Mouse (Mus musculus) lung, postnatal 0 days (tissue): ENCODE data around the gene Spred3. TPM values are rescaled to one million over a fixed set of nuclear protein-coding genes. Genes with fewer than 3 reads are reported as not detected.

Source experiments
- ATAC-seq: fragments of 200-750 bp; cut with Nextera tagmentation; 2 replicates; pipeline ENCODE4 v1.8.0; 2017; ENCODE audit warnings: moderate library complexity
- DNase-seq: peaks from one replicate; pipeline ENCODE4 v3.0.0-alpha.2; 2016; ENCODE audit warnings: low spot score
- H3K27ac ChIP-seq: fragments of 300-500 bp; sonication (generic); 2 replicates; pipeline ENCODE4 v1.5.1; 2014; ENCODE audit warnings: antibody characterized with exemption, mild to moderate bottlenecking, low read length, mixed read lengths
- H3K27me3 ChIP-seq: fragments of 300-500 bp; sonication (generic); replicated peaks from 2 replicates; pipeline ENCODE4 v1.6.1; 2014; ENCODE audit warnings: low read length, mixed read lengths; ENCODE audit not compliant: insufficient read depth
- H3K36me3 ChIP-seq: fragments of 300-500 bp; sonication (generic); 2 replicates; pipeline ENCODE4 v1.6.1; 2014; ENCODE audit warnings: low read length, mixed read lengths; ENCODE audit not compliant: insufficient read depth
- H3K4me1 ChIP-seq: fragments of 300-500 bp; sonication (generic); 2 replicates; pipeline ENCODE4 v1.6.1; 2014; ENCODE audit warnings: antibody characterized with exemption, low read depth, low read length, mixed read lengths; ENCODE audit not compliant: insufficient read depth
- H3K4me2 ChIP-seq: fragments of 300-500 bp; sonication (generic); replicated peaks from 2 replicates; pipeline ENCODE4 v1.6.1; 2014; ENCODE audit warnings: low read depth, mild to moderate bottlenecking, low read length, moderate library complexity, mixed read lengths
- H3K4me3 ChIP-seq: fragments of 300-500 bp; sonication (generic); 2 replicates; pipeline ENCODE4 v1.5.1; 2014; ENCODE audit warnings: low read depth, low read length
- H3K9ac ChIP-seq: fragments of 300-500 bp; sonication (generic); replicated peaks from 2 replicates; pipeline ENCODE4 v1.6.1; 2014; ENCODE audit warnings: low read depth, mild to moderate bottlenecking
- H3K9me3 ChIP-seq: fragments of 300-500 bp; sonication (generic); 2 replicates; pipeline ENCODE4 v1.6.1; 2016; ENCODE audit warnings: low read length, mixed read lengths
- CTCF ChIP-seq: IDR thresholded peaks from 2 replicates; pipeline ENCODE4 v1.5.1; 2016; ENCODE audit warnings: antibody characterized with exemption, mild to moderate bottlenecking
- EP300 ChIP-seq: IDR thresholded peaks from 2 replicates; pipeline ENCODE4 v1.6.1; 2016; ENCODE audit warnings: antibody characterized with exemption, mild to moderate bottlenecking, control low read depth
- WGBS: fragments of 180-500 bp; shearing (Covaris S2); extraction: QIAGEN DNeasy Blood & Tissue Kit; methylation state at CpG from one replicate; pipeline ENCODE4 v1.1.7; 2014; 5-methylcytosine and 5-hydroxymethylcytosine counted together
- polyA plus RNA-seq: library from polyadenylated mRNA; unstranded; fragments of >200 nt; fragmentation: Nextera tagmentation; extraction: Ambion mirVana; gene quantifications from 2 replicates; pipeline ENCODE4 v1.2.1, GENCODE M21; 2015

The Spred3 gene
- polyA plus RNA-seq, 1 experiment from 2014 or later: 0.95 TPM

- no peak for TF ChIP-seq EP300
- TF ChIP-seq CTCF: no peak
- DNase-seq (no peak), ATAC-seq (no peak)
- H3K9me3 ChIP-seq: no peaks in the 10 kb centered on the region
- 41% methylated on average over 16 of the region's 16 CpGs for WGBS
- no peak overlapping the region for H3K4me2 ChIP-seq
- no peaks in the 10 kb centered on the region for H3K27me3 ChIP-seq
- no peak overlapping the region for H3K4me3 ChIP-seq
- H3K4me1 ChIP-seq: no peaks in the 10 kb centered on the region
- H3K27ac ChIP-seq: no peak overlapping the region
- no peaks in the 10 kb centered on the region for H3K36me3 ChIP-seq
- H3K9ac ChIP-seq: no peak overlapping the region
Observed at GRCm38 (mm10) chr7:29137429-29137828, 32.8 kb downstream of the Spred3 start.

- H3K4me2 ChIP-seq: peak within 1 kb of the TSS; percentile 44
- no peaks in the 10 kb centered on the region for H3K27me3 ChIP-seq
- no peaks in the 10 kb centered on the region for H3K4me1 ChIP-seq
- H3K27ac ChIP-seq: no peak within 1 kb of the TSS
- H3K4me3 ChIP-seq: peak within 1 kb of the TSS; percentile 12; the same call in 1 of the 2 replicates
- DNase-seq: peak; percentile 40
- ATAC-seq: peak; percentile 65
- TF ChIP-seq EP300: no peak
- TF ChIP-seq CTCF: no peak
- H3K36me3 ChIP-seq: no peaks in the 10 kb centered on the region
- H3K9ac ChIP-seq: no peak within 1 kb of the TSS
- no peaks in the 10 kb centered on the region for H3K9me3 ChIP-seq
- 3% methylated on average over 14 of the region's 20 CpGs for WGBS
Observed at GRCm38 (mm10) chr7:29134693-29135386, 35.4 kb downstream of the Spred3 start, which contains the start of gene Rasgrp4. TSS of gene Rasgrp4 (plus strand) at chr7:29134851.

- Histone ChIP-seq H3K9me3 (no peaks in the 10 kb centered on the region), H3K27me3 (no peaks in the 10 kb centered on the region), H3K4me1 (no peaks in the 10 kb centered on the region), H3K36me3 (no peaks in the 10 kb centered on the region), H3K9ac (no peak overlapping the region), H3K4me3 (peak overlapping the region; percentile 12; the same call in 1 of the 2 replicates), H3K4me2 (peak overlapping the region; percentile 44; the same call in 1 of the 2 replicates), H3K27ac (no peak overlapping the region)
- DNase-seq (no peak), ATAC-seq (no peak)
- 5% methylated on average over 4 of the region's 4 CpGs for WGBS
- TF ChIP-seq EP300 (no peak), CTCF (no peak)
Observed at GRCm38 (mm10) chr7:29134230-29134629, 36.0 kb downstream of the Spred3 start.

GRCm38 (mm10) chr7:29128725-29129124, 41.5 kb downstream of the Spred3 start:
- peak; percentile 61 for DNase-seq
- H3K27ac ChIP-seq: no peak overlapping the region
- no peaks in the 10 kb centered on the region for H3K27me3 ChIP-seq
- no peak overlapping the region for H3K9ac ChIP-seq
- no peak for ATAC-seq
- H3K4me1 ChIP-seq: peaks cover 4% of the 10 kb centered on the region; the same call in 1 of the 2 replicates
- 72% methylated on average over 2 of the region's 2 CpGs for WGBS
- no peaks in the 10 kb centered on the region for H3K9me3 ChIP-seq
- no peak overlapping the region for H3K4me3 ChIP-seq
- H3K4me2 ChIP-seq: no peak overlapping the region
- no peaks in the 10 kb centered on the region for H3K36me3 ChIP-seq
- TF ChIP-seq EP300 (no peak), CTCF (peak; percentile 73)

- H3K4me3 ChIP-seq: no peak overlapping the region
- no peaks in the 10 kb centered on the region for H3K27me3 ChIP-seq
- 7% methylated on average over 7 of the region's 7 CpGs for WGBS
- no peak overlapping the region for H3K9ac ChIP-seq
- no peak overlapping the region for H3K4me2 ChIP-seq
- ATAC-seq (peak; percentile 59), DNase-seq (peak; percentile 59)
- TF ChIP-seq EP300: no peak
- TF ChIP-seq CTCF: peak; percentile 78
- H3K9me3 ChIP-seq: no peaks in the 10 kb centered on the region
- no peaks in the 10 kb centered on the region for H3K36me3 ChIP-seq
- H3K27ac ChIP-seq: no peak overlapping the region
- H3K4me1 ChIP-seq: peaks cover 4% of the 10 kb centered on the region; the same call in 1 of the 2 replicates
Observed at GRCm38 (mm10) chr7:29126173-29126915, 43.9 kb downstream of the Spred3 start.

- H3K36me3 ChIP-seq: no peaks in the 10 kb centered on the region
- H3K27ac ChIP-seq: no peak within 1 kb of the TSS
- no peaks in the 10 kb centered on the region for H3K27me3 ChIP-seq
- no peak within 1 kb of the TSS for H3K4me3 ChIP-seq
- H3K9me3 ChIP-seq: no peaks in the 10 kb centered on the region
- ATAC-seq: peak; percentile 90
- TF ChIP-seq EP300: no peak
- TF ChIP-seq CTCF: no peak
- no peak within 1 kb of the TSS for H3K9ac ChIP-seq
- peaks cover 4% of the 10 kb centered on the region; the same call in 1 of the 2 replicates for H3K4me1 ChIP-seq
- peak; percentile 82 for DNase-seq
- 2% methylated on average over 16 of the region's 16 CpGs for WGBS
- peak within 1 kb of the TSS; percentile 40 for H3K4me2 ChIP-seq
Observed at GRCm38 (mm10) chr7:29124970-29125369, 45.2 kb downstream of the Spred3 start, which contains the start of gene Ryr1. TSS of gene Ryr1 (minus strand) at chr7:29125179.
